ENCODE assay signal across 21 mouse cellular contexts in the genomic region with DNA sequence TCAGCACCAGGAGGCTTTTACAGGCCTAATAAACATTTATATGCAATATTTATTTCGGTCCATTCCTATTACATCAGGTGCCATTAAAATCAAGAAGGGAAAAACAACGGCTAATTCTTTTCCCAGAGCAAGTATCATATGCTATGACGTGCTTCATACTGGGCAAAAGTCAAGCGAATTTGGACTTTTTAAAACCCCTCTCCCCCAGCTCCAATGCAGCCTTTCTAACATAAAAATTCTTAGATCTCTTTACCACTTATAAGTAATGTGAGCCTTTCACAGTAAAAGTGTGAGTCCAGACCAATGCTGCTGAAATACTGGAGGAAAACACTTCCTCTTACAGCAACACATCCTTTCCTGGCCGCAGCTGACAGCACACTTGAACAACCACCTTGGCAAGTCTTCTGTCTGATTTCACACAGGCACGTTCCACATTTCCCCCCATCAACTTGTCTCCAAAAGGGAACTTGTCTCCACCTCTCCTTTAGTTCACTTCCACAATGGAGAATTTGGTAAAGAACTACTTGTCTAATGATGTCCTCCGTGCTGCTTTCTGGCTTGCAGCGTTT. TPM values are rescaled to one million over a fixed set of nuclear protein-coding genes. Genes with fewer than 3 reads are reported as not detected.
"Had no signal": no experiment of that assay in that cellular context is flagged by ENCODE, and none has a peak within 500 bp of the region (broad histone marks: within the 10 kb centered on the region; RNA-seq: fewer than 3 reads in every experiment).

No protein-coding gene starts in this region.

- H3K4me1 ChIP-seq: liver, embryonic 12.5 days; midbrain, embryonic 12.5 days; neural tube, embryonic 13.5 days had no signal

- H3K4me3 ChIP-seq: left cerebral cortex, adult 2 months; liver, embryonic 12.5 days; midbrain, embryonic 12.5 days; neural tube, embryonic 13.5 days; stomach, embryonic 15.5 days had no signal

- H3K4me2 ChIP-seq: liver, embryonic 12.5 days; lung, embryonic 14.5 days; midbrain, embryonic 12.5 days; neural tube, embryonic 13.5 days; stomach, embryonic 15.5 days had no signal

- H3K9me3 ChIP-seq: liver, embryonic 12.5 days; midbrain, embryonic 12.5 days; neural tube, embryonic 13.5 days; stomach, embryonic 15.5 days had no signal

- H3K27me3 ChIP-seq: liver, embryonic 12.5 days; midbrain, embryonic 12.5 days; neural tube, embryonic 13.5 days; stomach, embryonic 15.5 days had no signal

- H3K9ac ChIP-seq: liver, embryonic 12.5 days; lung, embryonic 14.5 days; midbrain, embryonic 12.5 days; neural tube, embryonic 13.5 days; stomach, embryonic 15.5 days had no signal

- H3K27ac ChIP-seq: left cerebral cortex, adult 2 months; liver, embryonic 12.5 days; midbrain, embryonic 12.5 days; neural tube, embryonic 13.5 days; stomach, embryonic 15.5 days had no signal

- DNase-seq: kidney, adult 8-10 months; kidney, postnatal 25 days; lung, embryonic 14.5 days; lung, postnatal 10 days; lung, postnatal 4 days; retina, postnatal 1 day; right cerebral cortex, postnatal 4 days; spleen, adult 18-20 months; thymus, postnatal 4 days had no signal

- ATAC-seq: liver, embryonic 12.5 days; midbrain, embryonic 16.5 days had no signal

- H3K36me3 ChIP-seq: liver, embryonic 12.5 days; midbrain, embryonic 12.5 days; neural tube, embryonic 13.5 days; stomach, embryonic 15.5 days had no signal

RNA-seq across cellular contexts. Expression of a gene that starts 44.4 kb away (rescaled TPM):
- total RNA-seq: layer of hippocampus, postnatal 25 days; left cerebral cortex, adult 2 months; left cerebral cortex, postnatal 14 days; megakaryocyte-erythroid progenitor cell, adult 5-6 weeks had no signal
- polyA plus RNA-seq: kidney, embryonic 16.5 days; limb, embryonic 11.5 days; liver, embryonic 12.5 days; liver, embryonic 16.5 days; lung, embryonic 14.5 days; midbrain, embryonic 12.5 days; midbrain, embryonic 16.5 days; neural tube, embryonic 13.5 days had no signal
